Mouse (Mus musculus): ENCODE measurements around the gene Fam13a.
A peak's percentile ranks its signal among the peaks of the same experiment; 100 is the strongest.

The Fam13a gene

DNA sequence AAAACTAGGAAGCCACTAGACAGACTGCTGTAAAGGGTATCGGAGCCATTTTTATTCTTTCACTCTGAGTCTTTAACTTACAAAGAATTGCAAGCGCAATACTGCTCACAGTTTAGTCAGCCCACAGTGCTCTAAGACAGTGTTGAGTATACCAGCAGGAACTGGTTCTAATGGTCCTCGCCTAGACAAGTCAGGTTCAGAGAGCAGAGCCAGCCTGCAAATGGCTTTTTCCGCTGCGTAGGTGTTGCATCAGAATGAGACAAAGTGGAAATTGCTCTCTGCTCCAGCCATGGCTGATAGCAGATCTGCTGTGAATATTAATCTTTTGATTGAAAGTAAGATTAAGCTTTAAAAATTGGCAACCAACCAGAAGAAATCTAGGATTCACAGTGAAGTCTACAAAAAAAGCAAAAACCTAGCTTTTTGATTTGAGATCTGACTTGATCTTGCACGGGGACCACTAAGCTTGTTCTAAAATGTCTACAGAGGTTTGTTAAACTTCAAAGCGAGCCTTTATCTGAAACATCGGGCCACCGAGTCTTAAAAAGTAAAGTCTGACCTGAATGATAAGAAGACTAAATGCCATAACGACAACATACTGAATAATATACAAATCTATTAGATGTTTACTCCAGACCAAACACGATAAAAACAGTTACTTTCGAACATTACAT is 91.7 kb downstream of the Fam13a start:
- peak; percentile 33 for DNase-seq

DNA sequence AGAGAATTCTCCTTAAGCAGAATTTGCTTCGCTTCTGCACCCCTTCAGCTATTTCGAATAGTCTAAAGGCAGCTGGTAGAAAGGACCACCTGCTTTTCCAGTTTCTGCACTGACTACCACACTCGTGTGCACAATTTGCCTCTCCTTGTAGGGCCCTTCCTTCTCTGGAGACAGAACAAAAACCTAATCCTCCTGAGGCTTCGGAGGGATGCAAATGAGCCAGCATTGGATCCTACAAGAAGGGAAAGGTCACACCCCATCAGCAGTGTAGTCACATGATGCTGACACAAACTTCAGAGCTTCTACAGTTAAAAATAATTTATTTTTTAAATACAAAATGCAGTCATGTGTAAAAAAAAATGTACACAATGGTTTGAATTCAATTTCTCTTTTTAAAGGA is 93.2 kb downstream of the Fam13a start:
- DNase-seq: no peak

DNA sequence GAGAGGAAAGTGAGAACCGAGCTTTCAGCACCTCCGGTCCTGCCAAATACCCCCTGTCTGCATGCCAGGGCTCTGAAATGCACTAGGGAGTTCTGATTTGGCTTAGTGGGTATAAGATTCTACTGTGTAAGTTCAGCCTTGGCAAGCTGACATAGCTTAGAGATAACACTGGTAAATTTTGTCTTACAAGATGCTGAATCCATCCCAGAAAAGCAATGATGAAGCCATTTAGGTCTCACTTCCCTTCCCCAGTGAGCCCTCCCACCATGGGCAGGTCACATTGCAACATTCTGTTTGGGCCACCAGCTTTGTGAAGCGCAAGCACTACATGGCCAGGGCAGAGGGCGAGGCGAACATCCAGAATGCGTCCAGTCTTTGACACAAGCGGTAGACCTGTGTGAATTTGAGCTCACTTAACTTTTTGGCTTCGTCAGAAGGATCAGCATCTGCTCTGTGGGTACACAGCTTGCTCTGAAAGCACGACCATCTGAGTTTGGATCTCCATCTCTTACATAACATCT is 94.4 kb downstream of the Fam13a start:
- DNase-seq: peak; percentile 49

DNA sequence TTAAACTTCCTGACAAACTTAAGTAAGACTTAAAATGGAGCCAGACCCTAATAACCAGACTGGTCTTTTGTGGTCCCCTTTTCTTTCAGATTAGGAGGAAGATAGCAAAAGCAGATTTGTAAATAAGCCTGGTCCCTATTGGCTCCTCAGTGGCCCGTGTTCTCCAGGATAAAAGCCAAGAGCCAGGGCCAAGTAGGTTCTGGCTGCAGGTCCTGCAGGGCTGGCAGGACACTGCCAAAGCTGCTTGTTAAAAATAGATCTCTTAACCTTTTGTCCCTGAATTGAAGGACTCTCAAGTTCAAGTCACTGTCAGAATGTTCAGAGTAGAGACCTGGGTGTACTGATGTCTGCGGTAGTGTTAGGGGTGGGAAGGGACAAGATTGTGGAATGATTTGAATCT is 96.5 kb downstream of the Fam13a start:
- DNase-seq: peak; percentile 88

DNA sequence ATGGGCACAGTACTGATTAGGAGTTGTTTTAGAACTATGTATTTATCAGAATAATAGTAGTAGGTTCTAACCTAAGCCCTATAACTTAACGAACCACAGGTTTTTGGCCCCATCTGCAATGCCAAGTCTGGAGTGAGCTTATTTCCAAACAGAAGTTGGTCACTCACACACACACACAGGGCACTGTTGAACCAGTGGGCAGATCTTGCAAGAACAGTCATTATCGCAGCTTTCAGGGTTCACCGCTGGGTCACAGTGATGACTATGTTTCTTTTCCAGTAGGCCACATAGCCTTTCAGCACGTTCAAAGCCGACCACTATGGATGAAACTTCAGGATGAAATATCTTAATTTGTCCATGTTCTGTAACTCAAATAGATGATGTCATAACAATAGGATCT is 101.8 kb downstream of the Fam13a start:
- DNase-seq: no peak

DNA sequence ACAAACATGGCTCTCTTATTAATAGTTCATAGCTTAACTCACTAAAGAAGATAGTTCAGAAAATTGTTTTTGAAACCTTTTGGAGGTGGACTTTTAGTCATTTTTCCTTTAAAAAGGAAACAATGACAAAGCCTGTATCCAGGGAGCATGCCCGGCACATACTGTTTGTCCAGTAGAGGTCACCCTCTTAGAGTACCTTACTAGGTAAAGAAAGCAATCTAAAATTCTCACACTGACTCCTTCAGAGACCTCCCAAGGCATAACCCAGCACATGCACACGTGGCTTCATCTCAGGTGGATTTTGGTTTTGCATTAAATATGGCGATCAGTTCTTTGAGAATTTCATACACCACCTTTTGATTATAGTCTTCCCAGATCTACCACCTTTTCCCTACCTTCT is 102.7 kb downstream of the Fam13a start:
- peak; percentile 66 for DNase-seq

DNA sequence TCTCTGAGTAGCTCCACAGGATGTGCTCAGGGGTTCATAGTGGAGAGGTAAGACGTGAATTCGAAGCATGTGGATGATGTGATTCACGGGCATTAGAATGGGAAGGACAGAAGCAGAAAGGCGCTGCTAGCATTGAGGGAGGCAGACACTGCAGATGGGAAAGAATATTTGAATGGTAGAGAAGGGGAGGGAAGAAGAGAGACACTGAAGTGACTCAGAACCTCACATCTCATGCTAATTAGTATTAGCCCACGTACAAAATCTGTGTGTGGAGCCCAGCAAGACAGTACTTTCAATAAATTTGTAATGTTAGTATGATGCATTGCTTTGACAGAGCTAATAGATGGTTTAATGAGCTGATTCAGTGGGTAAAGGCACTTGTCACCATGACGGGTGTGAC is 103.6 kb downstream of the Fam13a start:
- no peak for DNase-seq

DNA sequence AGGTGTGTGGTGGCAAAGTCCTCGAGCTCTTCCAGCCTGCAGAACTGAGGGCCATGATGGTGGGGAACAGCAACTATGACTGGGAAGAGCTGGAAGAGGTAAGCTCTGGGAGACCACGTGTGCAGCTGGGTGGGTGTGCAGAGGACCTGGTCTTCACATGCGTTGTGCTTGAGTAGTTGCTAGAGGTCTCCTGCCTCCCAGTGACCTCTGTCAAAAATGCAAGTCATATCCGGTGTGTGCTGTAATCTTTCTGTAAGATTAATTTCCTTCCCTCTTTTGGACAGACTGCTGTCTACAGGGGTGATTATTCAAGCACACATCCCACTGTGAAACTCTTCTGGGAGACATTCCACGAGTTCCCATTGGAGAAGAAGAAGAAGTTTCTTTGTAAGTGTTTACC is 107.9 kb downstream of the Fam13a start:
- no peak for DNase-seq

DNA sequence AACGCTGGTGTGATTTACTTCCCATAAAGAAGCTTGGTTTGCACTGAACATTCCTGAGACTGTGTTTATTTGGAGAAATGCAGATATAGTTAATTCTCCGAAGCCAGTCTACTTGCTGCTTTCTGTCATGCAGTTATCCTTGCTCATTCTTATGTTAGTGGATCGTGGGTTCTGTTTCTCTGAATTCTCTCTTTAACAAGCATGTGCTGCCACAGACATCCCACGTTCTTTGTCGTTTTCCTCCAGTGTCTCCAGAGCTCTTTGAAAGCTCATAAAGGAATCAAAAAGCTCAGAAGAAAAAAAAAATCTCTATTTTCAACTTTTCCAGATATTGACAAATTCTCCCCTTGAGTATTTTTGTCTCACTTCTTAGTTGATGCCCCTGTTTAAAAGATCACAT is 110.4 kb downstream of the Fam13a start:
- no peak for DNase-seq

DNA sequence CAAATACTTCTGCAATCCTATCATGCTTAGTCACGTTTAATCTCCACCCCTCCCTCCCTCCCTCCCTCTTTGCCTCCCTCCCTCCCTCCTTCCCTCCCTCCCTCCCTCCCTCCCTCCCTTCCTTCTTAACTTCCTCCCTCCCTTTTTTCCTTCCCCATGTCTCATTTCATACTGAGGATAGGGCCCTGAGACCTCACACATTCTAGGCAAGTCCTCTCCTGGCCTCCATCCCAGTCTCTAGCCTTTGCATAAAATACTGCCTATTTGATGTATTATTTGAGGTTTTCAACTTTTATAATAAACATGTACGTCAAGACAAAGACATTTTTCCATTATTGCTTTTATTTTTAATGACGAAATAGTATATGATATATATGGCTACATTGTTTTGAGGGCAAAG is 110.8 kb downstream of the Fam13a start:
- DNase-seq: no peak

DNA sequence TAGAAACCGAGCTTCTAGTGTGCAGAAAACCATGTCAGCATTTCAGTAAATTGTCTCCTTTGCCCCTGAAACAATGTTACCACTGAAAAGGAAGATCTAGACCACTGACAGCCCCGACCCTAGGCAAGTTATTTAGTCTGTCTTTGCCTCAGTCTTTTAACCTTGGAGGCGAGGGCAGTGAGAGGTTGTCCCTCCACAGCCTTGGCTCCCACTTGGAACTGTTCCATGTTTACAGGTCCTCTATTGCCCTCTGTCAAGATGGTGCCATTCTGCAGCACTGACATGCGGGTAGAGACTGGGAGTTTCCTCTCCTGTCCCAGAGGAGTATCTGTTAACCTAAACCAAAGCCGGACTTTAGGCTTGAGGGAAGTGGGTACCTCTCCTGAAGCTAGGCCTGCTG is 111.5 kb downstream of the Fam13a start:
- DNase-seq: no peak

DNA sequence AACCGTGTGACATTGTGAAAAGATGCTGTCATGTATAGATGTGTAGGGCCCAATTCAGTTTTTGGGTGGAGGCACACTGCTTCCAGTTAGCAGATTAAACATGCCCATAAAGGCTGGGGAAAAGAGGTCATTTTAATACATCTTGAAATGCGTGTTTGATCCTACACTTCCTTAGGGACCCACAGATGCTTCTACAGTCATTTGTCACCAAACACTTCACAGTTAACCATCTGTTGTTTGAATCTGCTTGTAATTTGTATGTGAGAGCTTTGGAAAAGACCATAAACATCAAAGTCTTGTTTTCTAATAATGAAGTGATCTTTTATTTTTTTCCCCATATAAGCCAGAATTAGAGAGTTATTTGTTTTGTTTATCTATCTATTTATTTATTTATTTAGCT is 116.6 kb downstream of the Fam13a start:
- DNase-seq: no peak

DNA sequence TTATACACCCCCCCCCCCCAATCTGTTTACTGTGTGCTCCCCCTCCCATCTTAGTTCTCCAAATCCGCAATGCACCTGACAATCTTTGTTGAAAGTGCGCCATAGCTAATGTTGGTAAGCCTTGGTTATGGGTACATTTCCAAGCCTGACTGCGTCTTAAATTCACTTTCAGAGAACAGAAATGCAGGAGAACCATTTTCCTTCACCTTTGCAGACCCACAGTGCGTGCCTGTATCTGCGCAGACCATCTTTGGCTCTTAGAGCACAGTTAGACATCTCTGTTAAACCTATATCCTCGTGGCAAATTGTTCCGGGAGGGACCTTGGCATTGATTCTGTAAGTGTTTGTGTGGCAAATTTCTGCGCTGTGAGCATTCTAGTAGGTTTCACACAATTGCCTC is 117.0 kb downstream of the Fam13a start:
- peak; percentile 78 for DNase-seq

DNA sequence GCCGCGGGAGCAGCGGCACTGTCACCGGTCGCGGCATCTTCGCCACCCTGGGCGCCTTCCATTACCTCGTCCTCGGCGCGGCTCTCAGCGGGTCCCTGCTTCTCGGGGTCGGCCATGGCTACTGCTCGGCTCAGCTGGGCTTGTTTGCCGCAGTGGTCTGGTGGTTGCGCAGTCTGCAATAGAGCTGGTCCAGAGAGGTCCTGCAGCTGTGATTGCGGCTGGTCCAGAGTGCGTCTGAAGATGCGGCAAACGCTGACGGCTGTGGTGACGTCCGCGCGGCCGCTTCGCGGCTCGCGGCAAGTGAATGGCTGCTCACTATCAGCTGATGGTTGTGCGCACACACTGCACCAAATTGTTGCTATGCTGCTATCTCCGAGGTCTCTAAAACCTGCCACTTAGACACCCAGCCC is 117.5 kb downstream of the Fam13a start, which contains the start of gene Nap1l5:
Nap1l5 (minus strand) TSS at position 225 of the 410 bp plus-strand sequence.
- peak; percentile 88 for DNase-seq

DNA sequence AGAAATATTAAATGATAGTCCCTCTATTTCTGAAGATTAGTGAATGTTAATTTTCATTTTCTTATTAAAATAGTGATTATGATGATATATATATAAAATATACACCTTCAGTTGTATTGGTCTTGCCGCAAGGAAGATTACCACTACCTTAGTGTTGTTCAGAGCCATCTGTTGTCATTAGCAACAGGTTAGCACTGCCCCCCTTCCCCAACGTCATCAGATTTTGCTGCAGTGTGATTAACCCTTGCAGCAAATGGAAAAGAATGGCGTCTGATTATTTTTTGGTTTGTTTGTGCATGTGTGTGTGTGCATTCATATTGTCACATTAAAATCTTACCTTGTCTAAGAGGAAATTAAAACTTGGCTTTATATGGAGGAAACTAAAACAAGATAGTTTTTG is 119.8 kb downstream of the Fam13a start:
- DNase-seq: peak; percentile 65

DNA sequence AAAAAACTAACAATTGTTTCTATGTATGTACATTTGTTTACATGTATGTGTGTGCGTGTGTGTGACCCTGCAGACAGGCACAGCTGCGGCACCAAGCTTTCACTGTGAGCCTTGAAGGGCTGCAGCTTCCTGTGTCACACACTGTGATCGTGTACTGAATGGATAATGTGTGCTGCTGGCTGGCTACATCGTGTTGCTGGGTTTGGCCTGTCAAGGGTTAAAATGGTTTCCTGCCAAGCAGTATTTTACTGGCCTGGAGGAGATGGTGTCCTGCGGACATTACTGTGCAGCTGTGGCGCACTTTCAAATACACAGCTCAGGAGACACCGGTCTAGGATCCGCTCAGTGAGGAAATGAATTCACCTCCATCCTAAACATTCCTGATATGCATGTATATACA is 121.2 kb downstream of the Fam13a start:
- DNase-seq: peak; percentile 67

DNA sequence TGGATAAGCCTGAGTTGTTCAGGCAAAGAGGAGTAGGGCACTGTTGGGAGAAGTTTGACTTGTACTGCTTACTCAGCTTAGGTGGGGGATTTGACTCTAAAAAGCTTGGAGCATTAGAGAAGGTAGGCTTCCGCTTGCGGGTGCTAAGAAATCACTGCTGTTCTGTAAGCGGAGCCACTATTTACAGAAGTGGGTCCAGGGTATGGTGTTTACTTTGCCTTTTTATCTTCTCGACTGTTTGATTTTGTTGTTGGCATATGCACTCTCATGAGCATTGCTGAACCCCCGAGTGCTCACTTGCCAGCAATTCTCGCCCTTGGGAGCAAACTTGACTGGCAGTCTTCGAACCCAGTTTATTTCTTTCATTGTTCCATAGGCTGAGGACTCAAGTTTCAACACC is 123.8 kb downstream of the Fam13a start:
- DNase-seq: no peak

DNA sequence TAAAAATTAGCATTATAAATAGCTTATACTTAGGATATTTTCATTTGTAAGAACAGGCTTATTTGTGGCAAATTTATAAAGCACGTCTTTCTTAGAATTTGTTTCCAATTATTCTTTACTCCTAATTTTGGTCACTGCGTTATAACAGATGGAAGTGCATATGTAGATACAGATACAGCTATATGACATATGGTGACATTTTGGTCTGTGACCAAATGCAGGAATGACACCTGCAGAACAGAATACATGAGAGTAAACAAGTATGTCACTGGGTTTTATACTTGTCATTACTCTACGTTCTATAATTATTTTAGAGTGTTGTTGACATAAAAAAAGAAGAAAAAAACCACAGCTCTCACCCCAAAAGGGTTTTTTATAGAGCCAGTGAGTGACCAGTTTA is 125.3 kb downstream of the Fam13a start:
- DNase-seq: peak; percentile 79

DNA sequence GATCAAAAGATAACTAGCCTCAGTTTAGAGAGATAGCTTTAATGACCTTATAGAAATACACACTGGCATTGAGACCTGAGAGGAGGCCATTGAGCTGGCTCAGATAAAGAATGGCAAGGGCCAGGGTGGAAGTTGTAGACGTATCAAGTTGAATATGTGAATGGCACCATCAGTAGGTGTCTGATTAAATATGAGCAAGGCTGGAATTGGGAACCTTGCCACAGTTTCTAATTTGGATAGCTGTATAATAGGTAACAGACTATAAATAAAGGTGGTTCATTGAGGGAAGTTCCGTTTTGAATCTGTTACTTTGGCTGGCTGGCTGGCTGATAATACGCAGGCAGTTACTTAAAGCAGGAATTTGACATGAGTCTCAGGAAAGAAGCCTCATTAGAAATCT is 127.7 kb downstream of the Fam13a start:
- no peak for DNase-seq

DNA sequence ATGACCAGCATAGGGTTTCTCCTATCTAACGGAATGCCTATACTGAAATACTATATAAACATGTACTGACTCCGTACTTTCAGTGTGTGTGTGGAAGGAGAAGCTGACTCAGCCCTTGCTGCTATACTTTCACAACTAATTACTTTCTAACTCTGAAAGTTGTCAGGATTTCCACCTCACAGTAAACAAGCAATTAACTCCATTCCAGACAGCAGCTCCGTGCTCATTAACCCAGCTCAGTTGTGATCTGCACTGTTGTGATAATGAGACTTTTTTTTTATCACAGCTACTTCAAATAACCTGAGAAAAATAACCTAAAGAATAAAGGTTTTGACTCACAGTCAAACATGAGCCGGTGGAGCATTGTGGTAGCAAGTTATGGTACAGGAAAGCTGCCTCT is 129.4 kb downstream of the Fam13a start:
- no peak for DNase-seq

DNA sequence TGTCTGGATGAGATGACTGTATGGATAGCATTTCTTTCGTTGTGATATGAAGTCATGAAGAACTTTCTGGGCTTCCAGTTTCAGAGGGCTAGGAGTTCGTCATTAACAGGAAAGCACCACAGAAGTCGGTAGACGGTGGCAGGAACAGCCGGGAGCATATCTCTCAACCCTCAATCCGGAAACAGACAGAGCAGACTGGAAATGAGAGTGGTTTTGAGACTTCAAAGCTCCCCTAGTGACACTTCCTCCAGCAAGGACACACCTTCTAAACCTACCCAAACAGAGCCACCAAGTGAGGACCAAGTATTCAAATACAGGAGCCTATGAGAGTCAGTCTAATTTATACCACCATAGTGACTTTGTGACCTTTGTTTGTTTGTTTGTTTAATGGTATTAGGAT is 131.0 kb downstream of the Fam13a start:
- no peak for DNase-seq

DNA sequence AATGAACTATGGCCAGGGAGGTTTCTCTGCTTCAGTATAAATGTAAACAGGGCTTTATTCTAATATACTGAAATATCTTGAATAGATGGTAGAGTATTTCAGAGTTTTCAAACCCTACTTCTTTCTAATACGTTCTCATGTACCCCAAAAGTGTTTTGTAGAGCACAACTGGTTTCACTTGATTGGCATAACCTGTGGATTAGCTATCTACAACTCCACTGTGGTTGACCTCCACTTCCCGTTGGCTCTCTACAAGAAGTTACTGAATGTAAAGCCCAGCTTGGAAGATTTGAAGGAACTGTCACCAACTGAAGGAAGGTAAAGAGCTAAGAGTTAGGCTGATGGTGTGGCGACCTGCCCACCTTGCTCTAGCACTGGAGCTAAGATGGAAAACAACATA is 134.4 kb downstream of the Fam13a start:
- DNase-seq: no peak

DNA sequence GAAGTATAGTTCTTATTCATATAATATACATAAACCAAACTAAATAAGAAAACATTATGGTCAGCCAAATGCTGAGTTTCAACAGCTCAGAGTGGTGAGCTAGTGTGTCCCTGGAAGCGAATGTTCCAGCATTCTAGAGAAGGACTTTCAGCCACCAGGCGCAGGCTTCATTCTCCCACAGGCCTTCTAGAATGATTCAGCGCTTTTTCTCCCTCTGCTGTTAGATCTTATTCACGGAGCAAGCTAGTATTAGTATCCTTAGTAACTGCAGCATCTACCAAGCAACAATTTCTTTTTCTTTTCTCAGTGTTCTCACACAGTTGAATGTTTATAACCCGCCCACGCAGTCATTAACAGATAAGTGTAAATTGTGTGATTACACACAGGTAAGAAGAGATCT is 142.1 kb downstream of the Fam13a start:
- no peak for DNase-seq

Measured in cerebellum, adult 9-10 months (tissue).